Mouse (Mus musculus) ovary, adult 2 months (tissue): Measurements from ENCODE around the gene Gm20817. TPM values are rescaled to one million over a fixed set of nuclear protein-coding genes. Genes with fewer than 3 reads are reported as not detected.

ENCODE experiments used
- polyA plus RNA-seq: library from polyadenylated mRNA; depleted of rRNA; stranded (reverse); fragments of >200 nt; gene quantifications from 2 replicates; pipeline ENCODE4 v1.2.3, GENCODE M21; 2012; rRNA removed

Gene Gm20817
- not detected in 2 replicates for polyA plus RNA-seq

DNA sequence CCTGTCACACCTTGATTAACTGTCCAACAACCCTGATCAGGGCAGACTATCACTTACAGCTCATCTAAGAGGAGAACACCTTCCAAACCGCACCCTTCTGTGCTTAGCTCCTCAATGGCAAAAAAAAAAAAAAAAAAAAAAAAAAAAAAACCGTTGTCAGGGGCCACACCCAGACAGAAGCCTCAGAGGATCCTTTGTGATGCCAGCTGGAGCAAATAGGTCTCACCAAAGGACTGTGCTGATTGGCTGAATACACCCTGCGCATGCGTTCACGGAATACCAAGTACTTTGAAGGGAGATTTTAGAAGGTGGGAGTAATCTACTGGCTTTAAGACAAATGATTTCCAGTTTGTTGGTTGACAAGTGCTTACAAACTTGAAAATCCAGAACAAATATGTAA, at the start of gene Gm20817:
Gene Gm20817, minus strand, starts transcription at position 101 of the 400 bp plus-strand sequence.

